Mouse (Mus musculus) hindbrain, embryonic 16.5 days (tissue): ENCODE data around the gene Uba52. TPM values are rescaled to one million over a fixed set of nuclear protein-coding genes. Genes with fewer than 3 reads are reported as not detected.

Experiments
- ATAC-seq: fragments of 200-750 bp; cut with Nextera tagmentation; 2 replicates; pipeline ENCODE4 v1.8.0; 2017; ENCODE audit warnings: moderate TSS enrichment, moderate library complexity
- H3K27ac ChIP-seq: fragments of 300-500 bp; sonication (generic); 2 replicates; pipeline ENCODE4 v1.5.1; 2014; ENCODE audit warnings: low read depth, mild to moderate bottlenecking, control low read depth, low read length, moderate library complexity
- H3K27me3 ChIP-seq: fragments of 300-500 bp; sonication (generic); replicated peaks from 2 replicates; pipeline ENCODE4 v1.6.1; 2014; ENCODE audit warnings: low read length; ENCODE audit not compliant: control insufficient read depth, insufficient read depth
- H3K36me3 ChIP-seq: fragments of 300-500 bp; sonication (generic); 2 replicates; pipeline ENCODE4 v1.6.1; 2014; ENCODE audit warnings: mild to moderate bottlenecking, low read length, moderate library complexity, mixed read lengths; ENCODE audit not compliant: control insufficient read depth, insufficient read depth
- H3K4me1 ChIP-seq: fragments of 300-500 bp; sonication (generic); 2 replicates; pipeline ENCODE4 v1.6.1; 2014; ENCODE audit warnings: low read depth, low read length; ENCODE audit not compliant: control insufficient read depth, insufficient read depth
- H3K4me2 ChIP-seq: fragments of 300-500 bp; sonication (generic); 2 replicates; pipeline ENCODE4 v1.6.1; 2014; ENCODE audit warnings: mild to moderate bottlenecking, low read length, control low read depth, moderate library complexity
- H3K4me3 ChIP-seq: fragments of 300-500 bp; sonication (generic); 2 replicates; pipeline ENCODE4 v1.5.1; 2014; ENCODE audit warnings: mild to moderate bottlenecking, low read length, control low read depth, moderate library complexity
- H3K9ac ChIP-seq: fragments of 300-500 bp; sonication (generic); 2 replicates; pipeline ENCODE4 v1.6.1; 2014; ENCODE audit warnings: low read depth, mild to moderate bottlenecking, control low read depth, low read length, moderate library complexity
- H3K9me3 ChIP-seq: fragments of 300-500 bp; sonication (generic); 2 replicates; pipeline ENCODE4 v1.6.1; 2014; ENCODE audit warnings: mild to moderate bottlenecking, low read length, moderate library complexity; ENCODE audit not compliant: control insufficient read depth
- WGBS: fragments of 180-500 bp; shearing (Covaris S2); extraction: QIAGEN DNeasy Blood & Tissue Kit; methylation state at CpG from one replicate; pipeline ENCODE4 v1.1.7; 2014; 5-methylcytosine and 5-hydroxymethylcytosine counted together
- polyA plus RNA-seq: library from polyadenylated mRNA; unstranded; fragments of >200 nt; fragmentation: Nextera tagmentation; extraction: Ambion mirVana; gene quantifications from 2 replicates; pipeline ENCODE4 v1.2.1, GENCODE M21; 2015

Uba52 gene
- polyA plus RNA-seq, 1 experiment from 2014 or later: 576 TPM

DNA sequence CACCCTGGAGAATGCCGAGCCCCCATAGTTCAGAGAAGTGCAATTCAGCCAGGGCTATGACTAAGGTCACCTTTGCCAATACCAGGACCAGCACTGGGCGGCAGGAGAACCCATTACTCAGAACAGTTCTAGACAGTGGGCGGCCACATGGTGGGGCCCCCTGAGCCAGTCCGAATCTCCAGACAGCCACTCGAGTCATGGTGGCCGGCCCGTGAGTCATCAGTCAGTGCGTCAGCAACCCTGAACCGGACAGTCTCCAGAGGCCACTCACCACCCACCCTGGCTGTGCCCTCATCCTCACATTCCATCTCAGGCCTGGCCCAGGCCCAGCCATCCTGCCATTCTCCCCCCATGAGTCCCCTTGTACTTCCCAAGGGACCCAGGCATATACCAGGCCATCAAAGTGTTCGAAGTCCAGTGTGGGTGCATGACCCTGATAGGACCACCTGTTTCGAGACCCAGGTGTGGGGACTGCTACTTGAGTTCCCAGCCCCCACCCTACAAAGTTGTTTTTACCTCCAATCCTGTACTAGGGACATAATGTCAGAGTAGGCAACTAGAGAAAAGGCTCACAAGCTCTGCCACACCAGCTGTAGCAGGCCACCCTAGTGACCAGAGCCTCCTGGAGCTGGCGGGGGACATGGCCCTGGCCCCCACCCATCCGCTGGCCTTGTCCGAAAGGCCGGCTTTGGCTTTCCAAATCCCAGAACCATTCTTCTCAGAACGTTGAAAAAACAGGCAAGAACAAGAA is 48.7 kb downstream of the Uba52 start:
- Histone ChIP-seq H3K9me3 (no peaks in the 10 kb centered on the region), H3K27me3 (no peaks in the 10 kb centered on the region), H3K9ac (no peak overlapping the region), H3K36me3 (peaks cover 3% of the 10 kb centered on the region; the same call in 1 of the 2 replicates), H3K4me3 (no peak overlapping the region), H3K4me2 (no peak overlapping the region), H3K27ac (no peak overlapping the region), H3K4me1 (no peaks in the 10 kb centered on the region)
- ATAC-seq: no peak
- 89% methylated on average over 16 of the region's 16 CpGs for WGBS

DNA sequence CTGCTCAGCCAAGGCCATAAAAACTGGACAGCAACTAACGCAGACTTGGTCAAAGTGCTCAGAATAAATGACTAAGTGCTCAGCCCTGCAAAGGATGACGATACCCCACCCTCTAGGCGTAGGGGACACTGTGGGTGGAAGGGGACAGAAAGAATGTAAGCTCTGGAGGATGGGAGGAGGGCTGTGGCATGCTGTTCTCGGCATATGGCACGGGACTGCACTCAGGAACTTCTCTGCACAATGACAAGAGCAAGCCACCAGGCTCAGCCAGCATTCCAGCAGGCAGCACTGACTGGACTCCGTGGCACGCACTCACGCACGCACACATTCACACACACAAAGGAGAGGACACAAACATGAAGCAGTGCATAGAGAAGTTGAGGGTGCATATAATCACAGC is 50.0 kb downstream of the Uba52 start:
- H3K4me2 ChIP-seq: no peak overlapping the region
- no peak overlapping the region for H3K9ac ChIP-seq
- 72% methylated on average over 9 of the region's 9 CpGs for WGBS
- H3K27me3 ChIP-seq: no peaks in the 10 kb centered on the region
- no peaks in the 10 kb centered on the region for H3K4me1 ChIP-seq
- no peak overlapping the region for H3K27ac ChIP-seq
- no peak overlapping the region for H3K4me3 ChIP-seq
- ATAC-seq: no peak
- no peaks in the 10 kb centered on the region for H3K9me3 ChIP-seq
- H3K36me3 ChIP-seq: no peaks in the 10 kb centered on the region

DNA sequence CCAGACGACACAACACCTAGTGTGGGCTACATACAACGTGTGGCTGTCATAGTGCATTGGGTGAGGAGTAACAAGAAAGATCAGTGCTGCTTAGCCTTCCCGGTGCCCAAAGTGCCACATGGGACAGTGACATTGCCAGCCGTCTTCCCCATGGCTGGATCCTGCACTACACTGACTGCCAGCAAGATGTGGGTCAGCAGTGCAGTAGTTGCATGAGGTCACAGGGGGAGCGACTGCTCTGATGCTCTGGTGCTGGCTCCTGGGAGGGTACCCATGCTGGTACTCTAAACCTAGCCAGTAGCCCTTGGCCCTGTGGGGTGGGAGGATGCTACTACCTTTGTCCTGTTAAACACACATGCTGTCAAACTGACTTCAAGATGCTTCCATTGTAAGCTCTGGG is 50.4 kb downstream of the Uba52 start:
- no peak overlapping the region for H3K4me3 ChIP-seq
- H3K4me1 ChIP-seq: no peaks in the 10 kb centered on the region
- H3K27ac ChIP-seq: no peak overlapping the region
- H3K27me3 ChIP-seq: no peaks in the 10 kb centered on the region
- ATAC-seq: no peak
- no peaks in the 10 kb centered on the region for H3K36me3 ChIP-seq
- H3K9ac ChIP-seq: no peak overlapping the region
- H3K4me2 ChIP-seq: no peak overlapping the region
- 92% methylated on average over 5 of the region's 5 CpGs for WGBS
- no peaks in the 10 kb centered on the region for H3K9me3 ChIP-seq

- Histone ChIP-seq H3K36me3 (no peaks in the 10 kb centered on the region), H3K9ac (no peak overlapping the region), H3K4me1 (no peaks in the 10 kb centered on the region), H3K27ac (no peak overlapping the region), H3K4me3 (no peak overlapping the region), H3K27me3 (no peaks in the 10 kb centered on the region), H3K4me2 (no peak overlapping the region), H3K9me3 (no peaks in the 10 kb centered on the region)
- no peak for ATAC-seq
- WGBS: 93% methylated on average over 2 of the region's 2 CpGs
Observed at GRCm38 (mm10) chr8:70459636-70460035, 51.0 kb downstream of the Uba52 start.

GRCm38 (mm10) chr8:70458462-70458861 is 52.1 kb downstream of the Uba52 start:
- WGBS: 94% methylated on average over 3 of the region's 3 CpGs
- H3K4me2 ChIP-seq: no peak overlapping the region
- H3K27me3 ChIP-seq: no peaks in the 10 kb centered on the region
- no peak for ATAC-seq
- H3K4me3 ChIP-seq: no peak overlapping the region
- no peak overlapping the region for H3K9ac ChIP-seq
- H3K27ac ChIP-seq: no peak overlapping the region
- H3K4me1 ChIP-seq: no peaks in the 10 kb centered on the region
- no peaks in the 10 kb centered on the region for H3K9me3 ChIP-seq
- H3K36me3 ChIP-seq: no peaks in the 10 kb centered on the region

Other genes with a start within 250 kb of the Uba52 start
- gene Homer3, start 228.0 kb downstream of the Uba52 start, polyA plus RNA-seq: 24.4 and 24.7 TPM in 2 replicates
- 42.0 and 42.8 TPM in 2 replicates for gene Ddx49, start 208.3 kb downstream of the Uba52 start, polyA plus RNA-seq
- gene Cope, start 208.3 kb downstream of the Uba52 start, polyA plus RNA-seq: 284 and 297 TPM in 2 replicates
- 40.0 and 44.3 TPM in 2 replicates for gene Cers1, start 195.0 kb downstream of the Uba52 start, polyA plus RNA-seq
- gene Gdf1, start 181.0 kb downstream of the Uba52 start, polyA plus RNA-seq: 8.7 and 9.5 TPM in 2 replicates
- 7.4 and 10.1 TPM in 2 replicates for gene Upf1, start 157.5 kb downstream of the Uba52 start, polyA plus RNA-seq
- gene Comp, start 137.2 kb downstream of the Uba52 start, polyA plus RNA-seq: 0.58 and 2.8 TPM in 2 replicates
- gene Crtc1, start 71.2 kb downstream of the Uba52 start, polyA plus RNA-seq: 45.9 and 55.1 TPM in 2 replicates
- gene Klhl26, start 33.8 kb downstream of the Uba52 start, polyA plus RNA-seq: 36.1 and 37.5 TPM in 2 replicates
- 164 and 190 TPM in 2 replicates for gene Tmem59l, start 23.4 kb downstream of the Uba52 start, polyA plus RNA-seq
- 9.3 and 15.5 TPM in 2 replicates for gene Crlf1, start 17.6 kb downstream of the Uba52 start, polyA plus RNA-seq
- 173 and 192 TPM in 2 replicates for gene Rex1bd, start 4.0 kb downstream of the Uba52 start, polyA plus RNA-seq
- gene Fkbp8, start 16.9 kb upstream of the Uba52 start, polyA plus RNA-seq: 429 and 441 TPM in 2 replicates
- gene Kxd1, start 17.2 kb upstream of the Uba52 start, polyA plus RNA-seq: 45.2 and 45.4 TPM in 2 replicates
- gene Ell, start 28.7 kb upstream of the Uba52 start, polyA plus RNA-seq: 14.9 and 19.2 TPM in 2 replicates
- 150 and 164 TPM in 2 replicates for gene Isyna1, start 83.6 kb upstream of the Uba52 start, polyA plus RNA-seq
- gene Ssbp4, start 98.1 kb upstream of the Uba52 start, polyA plus RNA-seq: 148 and 157 TPM in 2 replicates
- 1.1 and 1.6 TPM in 2 replicates for gene Lrrc25, start 105.4 kb upstream of the Uba52 start, polyA plus RNA-seq
- gene Gdf15, start 121.7 kb upstream of the Uba52 start, polyA plus RNA-seq: 0.11 and 0.48 TPM in 2 replicates
- 78.3 and 87.6 TPM in 2 replicates for gene Pgpep1, start 149.6 kb upstream of the Uba52 start, polyA plus RNA-seq
- gene Lsm4, start 162.4 kb upstream of the Uba52 start, polyA plus RNA-seq: 168 and 169 TPM in 2 replicates
- 60.0 and 69.0 TPM in 2 replicates for gene Jund, start 188.1 kb upstream of the Uba52 start, polyA plus RNA-seq
- gene Iqcn, start 192.7 kb upstream of the Uba52 start, polyA plus RNA-seq: 0.10 TPM in 1 of 2 replicates, not detected in the other
- gene Gm3336, start 207.7 kb upstream of the Uba52 start, polyA plus RNA-seq: 0.19 TPM in 1 of 2 replicates, not detected in the other
- 0.19 and 0.42 TPM in 2 replicates for gene Pde4c, start 212.9 kb upstream of the Uba52 start, polyA plus RNA-seq
- gene Rab3a, start 243.9 kb upstream of the Uba52 start, polyA plus RNA-seq: 622 and 635 TPM in 2 replicates